Mouse (Mus musculus) liver, embryonic 15.5 days (tissue): ENCODE results near the gene Gmds. TPM values are rescaled to one million over a fixed set of nuclear protein-coding genes. Genes with fewer than 3 reads are reported as not detected.

Experiments used
- ATAC-seq: fragments of 200-750 bp; cut with Nextera tagmentation; 2 replicates; pipeline ENCODE4 v1.8.0; 2017; ENCODE audit warnings: moderate number of reproducible peaks, mild to moderate bottlenecking, moderate library complexity; ENCODE audit not compliant: insufficient read depth
- H3K27ac ChIP-seq: fragments of 300-500 bp; sonication (generic); replicated peaks from 2 replicates; pipeline ENCODE4 v1.5.1; 2015; ENCODE audit warnings: mild to moderate bottlenecking, inconsistent platforms
- H3K27me3 ChIP-seq: fragments of 300-500 bp; sonication (generic); 2 replicates; pipeline ENCODE4 v1.6.1; 2015; ENCODE audit warnings: mild to moderate bottlenecking, inconsistent platforms
- H3K36me3 ChIP-seq: fragments of 300-500 bp; sonication (generic); replicated peaks from 2 replicates; pipeline ENCODE4 v1.6.1; 2015; ENCODE audit warnings: moderate library complexity, mild to moderate bottlenecking, inconsistent platforms
- H3K4me1 ChIP-seq: fragments of 300-500 bp; sonication (generic); replicated peaks from 2 replicates; pipeline ENCODE4 v1.6.1; 2015; ENCODE audit warnings: inconsistent platforms
- H3K4me2 ChIP-seq: fragments of 300-500 bp; sonication (generic); 2 replicates; pipeline ENCODE4 v1.6.1; 2015; ENCODE audit warnings: moderate library complexity, mild to moderate bottlenecking, inconsistent platforms
- H3K4me3 ChIP-seq: fragments of 300-500 bp; sonication (generic); replicated peaks from 2 replicates; pipeline ENCODE4 v1.5.1; 2015; ENCODE audit warnings: mild to moderate bottlenecking, inconsistent platforms
- H3K9ac ChIP-seq: fragments of 300-500 bp; sonication (generic); 2 replicates; pipeline ENCODE4 v1.6.1; 2015; ENCODE audit warnings: moderate library complexity, mild to moderate bottlenecking, inconsistent platforms
- H3K9me3 ChIP-seq: fragments of 300-500 bp; sonication (generic); replicated peaks from 2 replicates; pipeline ENCODE4 v1.6.1; 2016; ENCODE audit warnings: inconsistent platforms
- WGBS: fragments of 180-500 bp; shearing (Covaris S2); methylation state at CpG from one replicate; pipeline ENCODE4 v1.1.7; 2015; ENCODE audit warnings: mixed read lengths; ENCODE audit not compliant: insufficient replicate concordance; 5-methylcytosine and 5-hydroxymethylcytosine counted together
- polyA plus RNA-seq: library from polyadenylated mRNA; unstranded; fragments of >200 nt; fragmentation: Nextera tagmentation; extraction: Ambion mirVana; gene quantifications from 2 replicates; pipeline ENCODE4 v1.2.1, GENCODE M21; 2015

The Gmds gene
- polyA plus RNA-seq, 1 experiment from 2014 or later: 7.0 TPM

DNA sequence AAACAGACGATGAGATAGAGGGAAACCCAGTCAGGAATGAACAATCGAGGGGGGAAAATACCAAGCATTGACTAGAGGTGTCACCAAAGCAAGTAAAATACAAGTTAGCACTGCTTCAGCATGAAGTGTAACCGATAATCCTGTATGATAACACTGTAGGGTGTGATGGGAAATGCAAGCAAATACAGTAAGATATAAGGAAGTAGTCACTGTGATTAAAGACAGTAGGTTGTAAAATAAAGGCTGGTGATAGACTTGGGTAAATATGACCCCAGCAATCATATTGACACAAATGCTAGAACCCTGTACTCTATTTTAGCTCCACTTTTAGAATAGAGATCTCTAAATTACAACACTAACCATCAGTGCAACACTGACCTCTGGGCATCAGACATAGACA is 21.2 kb downstream of the Gmds start:
- Histone ChIP-seq H3K4me1 (no peaks in the 10 kb centered on the region), H3K36me3 (no peaks in the 10 kb centered on the region), H3K4me3 (no peak overlapping the region), H3K27me3 (no peaks in the 10 kb centered on the region), H3K4me2 (no peak overlapping the region), H3K27ac (no peak overlapping the region), H3K9ac (no peak overlapping the region), H3K9me3 (no peaks in the 10 kb centered on the region)
- ATAC-seq: no peak
- 63% methylated on average over 3 of the region's 3 CpGs for WGBS

DNA sequence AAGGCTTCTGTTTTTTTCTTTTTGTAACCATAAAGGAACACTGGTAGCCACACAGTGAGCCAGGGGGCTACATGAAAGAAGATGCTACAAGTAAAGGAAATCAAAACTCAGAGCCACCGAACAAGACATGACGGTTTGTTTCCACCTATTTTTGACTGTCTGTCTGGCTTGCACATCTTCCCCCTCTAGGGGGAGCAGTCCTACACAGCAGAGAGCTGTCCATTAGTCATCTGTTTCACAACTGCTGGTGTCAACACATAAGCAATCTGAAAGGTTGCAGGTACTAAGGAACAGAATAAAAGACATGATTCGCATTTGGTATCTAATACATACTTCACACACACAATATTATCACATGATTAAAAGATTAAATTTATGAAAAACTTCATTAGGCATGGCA is 25.9 kb downstream of the Gmds start:
- WGBS: 42% methylated on average over 3 of the region's 3 CpGs
- H3K9ac ChIP-seq: no peak overlapping the region

DNA sequence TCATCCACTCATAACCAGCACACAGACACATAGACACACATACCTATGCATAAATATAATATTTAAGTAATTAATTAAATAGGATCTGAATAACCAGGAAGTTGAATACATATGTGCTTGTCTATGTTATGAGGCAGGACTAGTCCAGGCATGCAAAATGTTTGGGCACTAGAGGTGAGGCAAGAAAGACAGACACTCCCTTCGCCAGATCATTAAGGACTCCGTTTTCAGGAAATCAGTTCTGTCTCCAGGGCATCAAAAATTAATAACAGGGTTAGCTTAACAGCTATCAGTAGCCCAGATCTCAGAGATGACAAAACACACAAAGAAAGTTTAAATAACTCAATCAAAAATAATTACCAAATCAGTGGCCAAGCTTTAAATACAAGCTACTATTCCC is 27.1 kb downstream of the Gmds start:
- WGBS: 63% methylated on average over 2 of the region's 2 CpGs
- no peak overlapping the region for H3K9ac ChIP-seq

More for the DNA sequence above, 25.9 kb downstream of the Gmds start:
- no peaks in the 10 kb centered on the region for H3K9me3 ChIP-seq
- no peak overlapping the region for H3K4me3 ChIP-seq
- no peaks in the 10 kb centered on the region for H3K36me3 ChIP-seq
- no peaks in the 10 kb centered on the region for H3K4me1 ChIP-seq
- ATAC-seq: no peak
- no peak overlapping the region for H3K27ac ChIP-seq
- no peak overlapping the region for H3K4me2 ChIP-seq
- H3K27me3 ChIP-seq: no peaks in the 10 kb centered on the region

DNA sequence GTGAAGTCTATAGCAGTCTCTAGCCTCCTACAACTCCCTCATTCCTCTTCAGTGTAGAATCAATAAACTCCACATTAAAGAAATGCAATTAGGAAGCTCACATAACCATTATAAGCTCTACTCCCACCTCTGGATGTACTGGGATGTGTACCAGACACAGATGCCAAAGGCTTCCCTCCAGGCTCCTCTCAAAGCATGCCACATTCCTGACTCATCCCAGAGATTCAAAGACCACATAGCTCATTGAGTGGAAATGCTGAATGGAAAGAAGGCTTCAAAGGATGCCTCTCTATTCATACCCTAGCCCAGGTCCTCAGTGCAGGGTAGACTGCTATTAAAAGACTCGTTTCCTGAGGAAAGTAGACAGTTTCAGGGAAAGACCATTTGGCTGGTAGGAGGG is 40.1 kb downstream of the Gmds start:
- no peaks in the 10 kb centered on the region for H3K9me3 ChIP-seq
- H3K4me3 ChIP-seq: no peak overlapping the region
- no peaks in the 10 kb centered on the region for H3K4me1 ChIP-seq
- no peaks in the 10 kb centered on the region for H3K27me3 ChIP-seq
- no peaks in the 10 kb centered on the region for H3K36me3 ChIP-seq
- no peak overlapping the region for H3K27ac ChIP-seq
- ATAC-seq: no peak
- no peak overlapping the region for H3K9ac ChIP-seq
- H3K4me2 ChIP-seq: no peak overlapping the region
- 30% methylated on average over 1 of the region's 1 CpGs for WGBS

More for the DNA sequence above, 27.1 kb downstream of the Gmds start:
- Histone ChIP-seq H3K27me3 (no peaks in the 10 kb centered on the region), H3K4me3 (no peak overlapping the region), H3K27ac (no peak overlapping the region), H3K4me1 (no peaks in the 10 kb centered on the region), H3K36me3 (no peaks in the 10 kb centered on the region), H3K9me3 (no peaks in the 10 kb centered on the region), H3K4me2 (no peak overlapping the region)
- no peak for ATAC-seq

DNA sequence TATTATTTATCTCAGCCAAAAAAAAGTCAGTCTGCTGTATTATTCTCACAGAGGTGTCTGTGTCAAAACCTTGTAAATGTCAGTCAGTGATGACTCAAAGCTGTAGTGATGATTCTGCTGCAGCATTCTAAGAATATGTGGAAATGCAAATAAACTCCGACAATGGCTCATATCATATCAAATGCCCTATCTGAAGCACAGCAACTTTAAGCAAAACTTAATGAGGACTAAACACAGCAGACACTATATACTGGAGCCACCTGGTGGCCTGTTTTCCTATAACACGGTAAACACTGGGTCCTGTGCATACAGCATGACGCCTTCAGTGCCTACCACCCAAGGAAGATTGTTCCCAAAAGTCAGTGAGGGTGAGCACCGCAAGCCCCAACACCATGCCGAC is 41.1 kb downstream of the Gmds start:
- H3K9me3 ChIP-seq: no peaks in the 10 kb centered on the region
- H3K27me3 ChIP-seq: no peaks in the 10 kb centered on the region
- H3K9ac ChIP-seq: no peak overlapping the region
- H3K36me3 ChIP-seq: no peaks in the 10 kb centered on the region
- H3K27ac ChIP-seq: no peak overlapping the region
- WGBS: 33% methylated on average over 5 of the region's 5 CpGs
- no peak overlapping the region for H3K4me3 ChIP-seq
- H3K4me2 ChIP-seq: no peak overlapping the region
- ATAC-seq: no peak
- no peaks in the 10 kb centered on the region for H3K4me1 ChIP-seq

DNA sequence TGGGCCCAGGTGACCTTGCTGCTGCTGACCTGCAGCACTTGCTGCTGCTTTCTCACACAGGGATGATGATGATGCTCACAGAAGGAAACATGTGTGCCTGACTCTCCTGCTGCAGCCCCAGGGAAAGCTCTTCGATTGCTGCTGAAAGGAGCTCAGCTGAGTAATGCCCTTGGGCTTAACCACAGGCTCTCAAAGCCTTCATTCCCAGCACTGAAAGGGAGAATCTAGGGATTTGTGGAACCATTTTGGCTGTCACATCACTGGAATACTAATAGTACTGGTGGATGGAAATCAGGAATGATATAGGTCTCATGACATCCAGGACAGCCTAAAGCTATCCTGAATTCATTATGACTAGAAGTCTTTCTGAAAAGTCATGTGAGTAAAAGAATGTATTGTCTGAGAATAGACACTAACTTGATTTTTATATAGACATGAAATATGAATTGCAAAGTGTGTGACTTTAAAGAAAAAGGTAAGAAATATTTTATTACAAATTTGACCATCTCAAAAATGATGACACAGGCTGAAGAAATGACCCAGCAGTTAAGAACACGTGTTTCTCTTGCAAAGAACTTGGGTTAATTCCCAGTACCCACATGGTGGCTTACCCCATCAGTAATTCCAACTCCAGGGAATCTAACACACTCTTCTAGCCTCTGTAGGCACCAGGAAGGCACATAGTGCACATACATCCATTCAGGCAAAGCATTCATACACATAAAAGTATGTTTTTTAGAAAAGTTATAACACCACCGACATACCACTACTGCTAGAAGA is 43.9 kb downstream of the Gmds start:
- Histone ChIP-seq H3K4me1 (no peaks in the 10 kb centered on the region), H3K27ac (no peak overlapping the region), H3K9ac (no peak overlapping the region), H3K36me3 (no peaks in the 10 kb centered on the region), H3K4me3 (no peak overlapping the region), H3K27me3 (no peaks in the 10 kb centered on the region), H3K9me3 (no peaks in the 10 kb centered on the region), H3K4me2 (no peak overlapping the region)
- no peak for ATAC-seq
- WGBS: 59% methylated on average over 3 of the region's 3 CpGs

DNA sequence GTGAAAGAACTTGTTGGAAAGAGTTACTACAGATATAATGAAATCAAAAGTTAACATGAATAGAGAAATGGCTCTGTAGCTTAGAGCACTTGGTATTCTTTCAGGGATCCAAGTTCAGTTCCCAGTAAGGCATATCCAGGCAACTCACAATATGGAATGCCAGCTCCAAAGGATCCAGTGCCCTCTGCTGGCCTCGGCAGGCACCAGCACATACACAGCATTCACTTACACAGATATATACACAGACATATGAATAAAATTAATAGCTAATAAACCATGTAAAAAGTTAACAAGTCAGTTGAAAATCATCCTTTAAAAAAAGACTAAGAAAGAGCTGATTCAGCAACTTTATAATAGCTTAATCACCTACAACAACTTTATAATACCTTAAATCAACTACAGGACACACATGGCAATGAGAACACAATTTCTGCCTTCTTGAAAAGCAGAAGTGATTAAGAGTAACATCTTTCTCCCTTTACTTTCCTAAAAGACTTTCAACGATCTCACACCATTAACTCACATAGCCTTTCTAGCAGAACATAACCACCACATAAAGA is 65.5 kb downstream of the Gmds start:
- Histone ChIP-seq H3K9ac (no peak overlapping the region), H3K9me3 (no peaks in the 10 kb centered on the region), H3K4me1 (no peaks in the 10 kb centered on the region), H3K27ac (no peak overlapping the region), H3K27me3 (no peaks in the 10 kb centered on the region), H3K4me3 (no peak overlapping the region), H3K4me2 (no peak overlapping the region), H3K36me3 (no peaks in the 10 kb centered on the region)
- no peak for ATAC-seq
- 68% methylated on average over 2 of the region's 2 CpGs for WGBS

DNA sequence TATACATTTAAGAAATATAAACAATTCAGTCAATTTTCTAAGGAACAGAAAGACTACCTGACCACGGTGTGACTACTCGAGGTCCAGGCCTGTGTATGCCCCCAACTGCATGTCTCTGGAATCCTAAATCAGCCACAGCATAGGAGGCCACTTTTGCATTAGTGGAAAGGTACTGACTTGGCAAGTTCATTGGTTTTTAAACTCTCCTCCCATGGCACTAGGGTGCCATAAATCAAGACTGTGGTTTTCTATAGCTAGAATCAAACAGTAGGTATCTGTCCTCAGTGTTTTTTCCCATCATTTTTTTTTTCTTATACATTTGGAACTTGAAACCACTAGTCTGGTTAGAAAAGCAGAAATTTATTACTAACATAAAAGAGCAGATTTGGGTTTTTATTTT is 68.8 kb downstream of the Gmds start:
- no peak for ATAC-seq
- no peaks in the 10 kb centered on the region for H3K4me1 ChIP-seq
- H3K9ac ChIP-seq: no peak overlapping the region
- WGBS: 49% methylated on average over 2 of the region's 2 CpGs
- no peaks in the 10 kb centered on the region for H3K27me3 ChIP-seq
- no peaks in the 10 kb centered on the region for H3K36me3 ChIP-seq
- no peak overlapping the region for H3K4me3 ChIP-seq
- H3K9me3 ChIP-seq: no peaks in the 10 kb centered on the region
- H3K4me2 ChIP-seq: no peak overlapping the region
- H3K27ac ChIP-seq: no peak overlapping the region

DNA sequence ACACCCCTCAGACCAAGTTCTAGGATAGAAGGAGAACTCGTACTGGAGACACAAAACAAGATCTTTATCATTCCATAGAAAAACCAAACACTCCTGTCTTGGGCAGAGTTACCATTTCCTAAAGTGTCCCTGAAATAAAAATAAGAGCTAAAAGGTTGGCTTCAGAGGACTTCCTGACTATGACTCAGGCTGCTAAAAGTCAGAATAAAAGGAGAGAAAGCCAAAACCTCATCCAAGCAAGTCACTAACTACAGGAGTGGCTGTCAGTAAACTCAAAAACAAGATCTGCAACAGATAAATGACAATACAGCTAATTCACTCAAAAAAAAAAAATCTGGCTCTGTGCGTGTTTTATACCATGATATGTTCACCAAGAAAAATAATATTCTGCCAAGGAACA is 69.3 kb downstream of the Gmds start:
- H3K9me3 ChIP-seq: no peaks in the 10 kb centered on the region
- H3K27me3 ChIP-seq: no peaks in the 10 kb centered on the region
- WGBS: 34% methylated on average over 2 of the region's 2 CpGs
- no peak overlapping the region for H3K9ac ChIP-seq
- H3K4me2 ChIP-seq: no peak overlapping the region
- H3K4me3 ChIP-seq: no peak overlapping the region
- no peak for ATAC-seq
- H3K4me1 ChIP-seq: no peaks in the 10 kb centered on the region
- no peaks in the 10 kb centered on the region for H3K36me3 ChIP-seq
- H3K27ac ChIP-seq: no peak overlapping the region

DNA sequence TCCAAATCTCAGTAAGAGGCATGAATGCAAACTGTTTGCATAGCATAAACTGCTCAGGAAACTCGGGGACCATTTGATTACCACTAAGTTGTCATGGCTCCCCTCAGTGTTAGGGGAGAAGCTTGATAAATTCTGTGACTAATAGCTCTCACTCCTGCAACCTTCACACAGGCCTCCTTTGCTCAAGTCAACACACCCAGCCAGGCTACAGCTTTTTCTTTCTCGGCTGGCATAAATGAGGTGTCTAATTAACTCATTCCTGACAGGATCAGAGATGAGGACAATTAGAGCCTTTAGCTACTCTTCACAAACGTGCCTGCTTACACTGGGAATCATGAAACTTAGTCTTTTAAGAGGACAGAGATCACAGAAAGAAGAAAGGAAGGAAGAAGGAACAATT is 70.3 kb downstream of the Gmds start:
- no peak for ATAC-seq
- no peaks in the 10 kb centered on the region for H3K36me3 ChIP-seq
- no peak overlapping the region for H3K9ac ChIP-seq
- 40% methylated on average over 3 of the region's 3 CpGs for WGBS
- no peak overlapping the region for H3K4me2 ChIP-seq
- no peak overlapping the region for H3K4me3 ChIP-seq
- no peaks in the 10 kb centered on the region for H3K4me1 ChIP-seq
- no peaks in the 10 kb centered on the region for H3K27me3 ChIP-seq
- H3K27ac ChIP-seq: no peak overlapping the region
- no peaks in the 10 kb centered on the region for H3K9me3 ChIP-seq

DNA sequence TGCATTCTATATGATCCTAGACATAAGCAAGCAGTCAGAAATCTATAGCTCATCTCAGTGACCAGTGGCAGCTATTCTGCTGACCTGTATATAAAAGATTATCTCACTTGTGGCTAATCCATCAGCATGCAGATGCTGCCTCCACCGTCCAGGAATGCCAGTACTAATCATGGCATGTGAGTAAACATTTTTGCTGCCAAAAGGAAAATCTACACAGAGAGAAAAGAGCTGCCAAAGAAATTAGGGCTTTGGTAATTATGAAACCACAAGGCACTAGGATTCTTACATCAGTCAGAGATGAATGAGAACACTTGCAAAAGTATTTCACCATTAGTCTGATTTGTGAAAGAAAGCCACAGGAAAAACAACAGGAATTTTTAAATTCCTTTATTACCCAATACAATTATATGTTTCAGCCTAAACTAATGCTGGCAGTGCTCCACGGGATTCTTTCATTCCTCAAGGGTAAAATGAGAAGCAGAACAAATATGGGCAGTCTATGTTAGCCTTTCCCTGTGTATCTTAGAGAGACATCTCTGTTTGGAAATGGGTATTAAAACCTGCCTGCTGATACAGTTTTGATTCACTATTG is 71.3 kb downstream of the Gmds start:
- no peak for ATAC-seq
- Histone ChIP-seq H3K9me3 (no peaks in the 10 kb centered on the region), H3K4me1 (no peaks in the 10 kb centered on the region), H3K36me3 (no peaks in the 10 kb centered on the region), H3K9ac (no peak overlapping the region), H3K4me2 (no peak overlapping the region), H3K27ac (no peak overlapping the region), H3K27me3 (no peaks in the 10 kb centered on the region), H3K4me3 (no peak overlapping the region)
- WGBS: 34% methylated on average over 2 of the region's 2 CpGs
